Mouse (Mus musculus) heart, adult 2 months (tissue): Measurements from ENCODE around the gene Ccnf.

Experiments used
- CTCF ChIP-seq: fragments of 200-600 bp; IDR thresholded peaks from 2 replicates; pipeline ENCODE4 v1.8.1; 2022; ENCODE audit warnings: antibody characterized with exemption, mild to moderate bottlenecking, moderate library complexity
- EP300 ChIP-seq: fragments of 200-500 bp; IDR thresholded peaks from 2 replicates; pipeline ENCODE4 v1.6.1; 2011; ENCODE audit warnings: low read depth, low read length, control low read depth; ENCODE audit not compliant: insufficient read depth
- POLR2A ChIP-seq: fragments of 200-500 bp; IDR thresholded peaks from 2 replicates; pipeline ENCODE4 v1.6.1; 2011; ENCODE audit warnings: mild to moderate bottlenecking, low read depth, low read length, control low read depth; ENCODE audit not compliant: insufficient read depth

DNA sequence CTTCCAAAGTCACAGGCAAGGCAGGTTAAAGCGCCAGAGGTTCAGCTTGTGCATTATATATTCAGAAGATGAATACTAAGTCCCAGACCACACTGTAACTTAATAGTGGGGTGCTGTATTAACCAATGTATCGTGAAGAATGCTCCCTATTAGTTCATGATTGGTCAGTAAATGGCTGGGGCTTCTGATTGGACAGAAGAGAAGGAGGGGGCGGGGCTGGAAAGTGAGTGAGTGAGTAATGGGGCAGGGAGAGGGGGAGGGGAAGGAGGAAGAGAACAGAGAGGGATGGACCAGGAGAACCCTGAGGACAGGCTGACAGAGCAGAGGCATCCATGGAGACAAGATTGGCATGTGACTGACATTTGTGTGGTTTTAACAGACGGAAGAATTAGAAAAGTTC is 34.4 kb downstream of the Ccnf start:
- no peak for TF ChIP-seq EP300
- no peak for TF ChIP-seq POLR2A
- TF ChIP-seq CTCF, result no peak
